Mouse (Mus musculus): ENCODE results near the gene Plk5.

- TF ChIP-seq CTCF (IDR thresholded peaks at IDR 0.05; ENCODE audit: insufficient read depth, low read length): no peak
- no peak for TF ChIP-seq POLR2A (IDR thresholded peaks at IDR 0.05; ENCODE audit: borderline replicate concordance, extremely low read depth, low read depth, low read length)
These were observed 44.7 kb upstream of the Plk5 start for GRCm38 (mm10) chr10:80311560-80311959.

Data from lung, adult 2 months (tissue).